Mouse (Mus musculus) olfactory bulb, adult 2 months (tissue): Measurements from ENCODE around the gene Otof. TPM values are rescaled to one million over a fixed set of nuclear protein-coding genes. Genes with fewer than 3 reads are reported as not detected.

Experiments used
- H3K27ac ChIP-seq: fragments of 200-500 bp; 2 replicates; pipeline ENCODE4 v1.5.1; 2012; ENCODE audit warnings: low read depth, low read length; ENCODE audit not compliant: insufficient read depth
- H3K4me1 ChIP-seq: fragments of 200-500 bp; 2 replicates; pipeline ENCODE4 v1.6.1; 2012; ENCODE audit warnings: low read length; ENCODE audit not compliant: control insufficient read depth, insufficient read depth
- H3K4me3 ChIP-seq: fragments of 200-500 bp; 2 replicates; pipeline ENCODE4 v1.5.1; 2012; ENCODE audit warnings: mild to moderate bottlenecking, low read depth, low read length, moderate library complexity; ENCODE audit not compliant: insufficient read depth
- CTCF ChIP-seq: fragments of 200-500 bp; IDR thresholded peaks from 2 replicates; pipeline ENCODE4 v1.5.1; 2012; ENCODE audit warnings: low read depth, mild to moderate bottlenecking, low read length, moderate library complexity; ENCODE audit not compliant: insufficient read depth
- POLR2A ChIP-seq: fragments of 200-500 bp; IDR thresholded peaks from 2 replicates; pipeline ENCODE4 v1.6.1; 2012; ENCODE audit warnings: mild to moderate bottlenecking, low read depth, low read length, moderate library complexity; ENCODE audit not compliant: insufficient read depth
- WGBS: fragments of 180-500 bp; shearing (Covaris S2); methylation state at CpG from one replicate; pipeline ENCODE4 v1.1.7; 2018; 5-methylcytosine and 5-hydroxymethylcytosine counted together
- polyA plus RNA-seq: library from polyadenylated mRNA; stranded (reverse); fragments of >200 nt; gene quantifications from 2 replicates; pipeline ENCODE4 v1.2.4, GENCODE M21; 2012; ENCODE audit warnings: low replicate concordance; ENCODE audit not compliant: missing spikeins, insufficient read depth, insufficient read length

Gene Otof
- polyA plus RNA-seq, 1 experiment: not detected

GRCm38 (mm10) chr5:30341601-30342365 is 119.9 kb downstream of the Otof start:
- Histone ChIP-seq H3K27ac (no peak overlapping the region), H3K4me3 (no peak overlapping the region), H3K4me1 (peaks cover 8% of the 10 kb centered on the region)
- WGBS: 89% methylated on average over 11 of the region's 11 CpGs
- no peak for TF ChIP-seq POLR2A
- no peak for TF ChIP-seq CTCF

- 79% methylated on average over 5 of the region's 5 CpGs for WGBS
- no peak overlapping the region for H3K4me3 ChIP-seq
- peaks cover 8% of the 10 kb centered on the region for H3K4me1 ChIP-seq
- no peak overlapping the region for H3K27ac ChIP-seq
- no peak for TF ChIP-seq CTCF
- TF ChIP-seq POLR2A: no peak
Observed at GRCm38 (mm10) chr5:30340815-30341214, 120.9 kb downstream of the Otof start.

Other genes with a start within 250 kb of the Otof start
- not detected in 2 replicates for gene Selenoi, start 229.4 kb downstream of the Otof start, polyA plus RNA-seq
- not detected in 2 replicates for gene Drc1, start 180.5 kb downstream of the Otof start, polyA plus RNA-seq
- not detected in 2 replicates for gene 1700001C02Rik, start 4.1 kb upstream of the Otof start, polyA plus RNA-seq
- gene Cib4, start 83.9 kb upstream of the Otof start, polyA plus RNA-seq: not detected in 2 replicates
- gene Kcnk3, start 126.2 kb upstream of the Otof start, polyA plus RNA-seq: not detected in 2 replicates
- gene Slc35f6, start 186.0 kb upstream of the Otof start, polyA plus RNA-seq: not detected in 2 replicates
- 423 TPM in 1 of 2 replicates, not detected in the other for gene Cenpa, start 204.8 kb upstream of the Otof start, polyA plus RNA-seq
- not detected in 2 replicates for gene Dpysl5, start 249.6 kb upstream of the Otof start, polyA plus RNA-seq